Mouse (Mus musculus): ENCODE data around the gene Synj2bp. TPM values are rescaled to one million over a fixed set of nuclear protein-coding genes. Genes with fewer than 3 reads are reported as not detected.
A peak's percentile ranks its signal among the peaks of the same experiment; 100 is the strongest.
"Not testable (repeated sequence)": the region's sequence is repeated elsewhere in the genome, so short reads cannot be mapped to it uniquely, and the experiment has no call there.

The Synj2bp gene
- polyA plus RNA-seq (2012) = 0.27 and 0.50 TPM in 2 replicates

- Histone ChIP-seq H3K27me3 (ENCODE audit: control insufficient read depth) (no peaks in the 10 kb centered on the region), H3K4me3 (replicated peaks) (peak within 1 kb of the TSS; percentile 69), H3K9me3 (ENCODE audit: control insufficient read depth, low read length) (no peaks in the 10 kb centered on the region), H3K4me1 (ENCODE audit: control insufficient read depth) (peaks cover 23% of the 10 kb centered on the region), H3K36me3 (ENCODE audit: control insufficient read depth) (no peaks in the 10 kb centered on the region)
- TF ChIP-seq TAL1 (IDR thresholded peaks at IDR 0.05; ENCODE audit: low read length) (no peak), GATA1 (IDR thresholded peaks at IDR 0.05; ENCODE audit: low read length) (no peak)
Measured at GRCm38 (mm10) chr12:81532316-81533028, at the start of gene Synj2bp, which contains the start of gene Gm20498. Gene Synj2bp, minus strand, starts transcription at chr12:81532911. Gene Gm20498, minus strand, starts transcription at chr12:81532905.

- Histone ChIP-seq H3K4me3 (replicated peaks) (no peak within 1 kb of the TSS), H3K27me3 (ENCODE audit: control insufficient read depth) (no peaks in the 10 kb centered on the region), H3K4me1 (ENCODE audit: control insufficient read depth) (peaks cover 10% of the 10 kb centered on the region), H3K9me3 (ENCODE audit: control insufficient read depth, low read length) (no peaks in the 10 kb centered on the region), H3K36me3 (ENCODE audit: control insufficient read depth) (peaks cover 30% of the 10 kb centered on the region)
- TF ChIP-seq GATA1 (IDR thresholded peaks at IDR 0.05; ENCODE audit: low read length) = no peak
- no peak for TF ChIP-seq TAL1 (IDR thresholded peaks at IDR 0.05; ENCODE audit: low read length)
Measured at GRCm38 (mm10) chr12:81568374-81568773, 35.7 kb upstream of the Synj2bp start, which contains the start of gene Adam21. Gene Adam21, minus strand, starts transcription at chr12:81568474.

- Histone ChIP-seq H3K36me3 (ENCODE audit: control insufficient read depth) (peaks cover 26% of the 10 kb centered on the region), H3K4me1 (ENCODE audit: control insufficient read depth) (peaks cover 10% of the 10 kb centered on the region), H3K9me3 (ENCODE audit: control insufficient read depth, low read length) (no peaks in the 10 kb centered on the region), H3K27me3 (ENCODE audit: control insufficient read depth) (no peaks in the 10 kb centered on the region), H3K4me3 (replicated peaks) (no peak overlapping the region)
- TF ChIP-seq GATA1 (IDR thresholded peaks at IDR 0.05; ENCODE audit: low read length) = no peak
- no peak for TF ChIP-seq TAL1 (IDR thresholded peaks at IDR 0.05; ENCODE audit: low read length)
Measured at GRCm38 (mm10) chr12:81567931-81568330, 35.2 kb upstream of the Synj2bp start.

- no peak overlapping the region for H3K4me3 ChIP-seq (replicated peaks)
- TF ChIP-seq GATA1 (IDR thresholded peaks at IDR 0.05; ENCODE audit: low read length) = no peak
- no peak for TF ChIP-seq TAL1 (IDR thresholded peaks at IDR 0.05; ENCODE audit: low read length)
- no peaks in the 10 kb centered on the region for H3K27me3 ChIP-seq (ENCODE audit: control insufficient read depth)
- H3K4me1 ChIP-seq (ENCODE audit: control insufficient read depth) = peaks cover 10% of the 10 kb centered on the region
- H3K36me3 ChIP-seq (ENCODE audit: control insufficient read depth) = no peaks in the 10 kb centered on the region; the same call in 1 of the 2 replicates
- no peaks in the 10 kb centered on the region for H3K9me3 ChIP-seq (ENCODE audit: control insufficient read depth, low read length)
Measured at GRCm38 (mm10) chr12:81564173-81564572, 31.5 kb upstream of the Synj2bp start.

- no peaks in the 10 kb centered on the region for H3K27me3 ChIP-seq (ENCODE audit: control insufficient read depth)
- TF ChIP-seq GATA1 (IDR thresholded peaks at IDR 0.05; ENCODE audit: low read length) (no peak), TAL1 (IDR thresholded peaks at IDR 0.05; ENCODE audit: low read length) (no peak)
- H3K4me3 ChIP-seq (replicated peaks) = no peak overlapping the region
- no peaks in the 10 kb centered on the region for H3K9me3 ChIP-seq (ENCODE audit: control insufficient read depth, low read length)
- no peaks in the 10 kb centered on the region for H3K4me1 ChIP-seq (ENCODE audit: control insufficient read depth)
- no peaks in the 10 kb centered on the region for H3K36me3 ChIP-seq (ENCODE audit: control insufficient read depth)
Measured at GRCm38 (mm10) chr12:81549286-81549685, 16.6 kb upstream of the Synj2bp start.

- Histone ChIP-seq H3K27me3 (ENCODE audit: control insufficient read depth) (no peaks in the 10 kb centered on the region), H3K4me1 (ENCODE audit: control insufficient read depth) (no peaks in the 10 kb centered on the region), H3K36me3 (ENCODE audit: control insufficient read depth) (no peaks in the 10 kb centered on the region), H3K9me3 (ENCODE audit: control insufficient read depth, low read length) (no peaks in the 10 kb centered on the region), H3K4me3 (replicated peaks) (no peak overlapping the region)
- TF ChIP-seq TAL1 (IDR thresholded peaks at IDR 0.05; ENCODE audit: low read length) (no peak), GATA1 (IDR thresholded peaks at IDR 0.05; ENCODE audit: low read length) (no peak)
Measured at GRCm38 (mm10) chr12:81547163-81547562, 14.5 kb upstream of the Synj2bp start.

- Histone ChIP-seq H3K36me3 (ENCODE audit: control insufficient read depth) (no peaks in the 10 kb centered on the region), H3K27me3 (ENCODE audit: control insufficient read depth) (no peaks in the 10 kb centered on the region), H3K4me3 (replicated peaks) (peak overlapping the region; percentile 69), H3K4me1 (ENCODE audit: control insufficient read depth) (peaks cover 23% of the 10 kb centered on the region), H3K9me3 (ENCODE audit: control insufficient read depth, low read length) (no peaks in the 10 kb centered on the region)
- TF ChIP-seq GATA1 (IDR thresholded peaks at IDR 0.05; ENCODE audit: low read length) (no peak), TAL1 (IDR thresholded peaks at IDR 0.05; ENCODE audit: low read length) (no peak)
Measured at GRCm38 (mm10) chr12:81533029-81533419, 313 bp upstream of the Synj2bp start.

- H3K9me3 ChIP-seq (ENCODE audit: control insufficient read depth, low read length); H3K36me3 ChIP-seq (ENCODE audit: control insufficient read depth); H3K27me3 ChIP-seq (ENCODE audit: control insufficient read depth); H3K4me3 ChIP-seq (replicated peaks): not testable (repeated sequence)
- H3K4me1 ChIP-seq (ENCODE audit: control insufficient read depth) = peaks cover 23% of the 10 kb centered on the region
Measured at GRCm38 (mm10) chr12:81530587-81530986, 2.1 kb downstream of the Synj2bp start.

- H3K36me3 ChIP-seq (ENCODE audit: control insufficient read depth) = peaks cover 12% of the 10 kb centered on the region
- not testable (repeated sequence) for H3K9me3 ChIP-seq (ENCODE audit: control insufficient read depth, low read length); H3K4me1 ChIP-seq (ENCODE audit: control insufficient read depth); H3K4me3 ChIP-seq (replicated peaks); H3K27me3 ChIP-seq (ENCODE audit: control insufficient read depth)
Measured at GRCm38 (mm10) chr12:81496906-81497305, 35.8 kb downstream of the Synj2bp start.

- Histone ChIP-seq H3K36me3 (ENCODE audit: control insufficient read depth) (no peaks in the 10 kb centered on the region; the same call in 1 of the 2 replicates), H3K9me3 (ENCODE audit: control insufficient read depth, low read length) (peaks cover 3% of the 10 kb centered on the region), H3K4me1 (ENCODE audit: control insufficient read depth) (peaks cover 2% of the 10 kb centered on the region), H3K4me3 (replicated peaks) (no peak overlapping the region), H3K27me3 (ENCODE audit: control insufficient read depth) (no peaks in the 10 kb centered on the region)
- no peak for TF ChIP-seq TAL1 (IDR thresholded peaks at IDR 0.05; ENCODE audit: low read length)
- no peak for TF ChIP-seq GATA1 (IDR thresholded peaks at IDR 0.05; ENCODE audit: low read length)
Measured at GRCm38 (mm10) chr12:81490491-81490890, 42.2 kb downstream of the Synj2bp start.

All from erythroblast, embryonic 14.5 days (primary cell).